Comparison of ENCODE assay signal across 25 mouse cellular contexts in genomic region chr9:42442100-42442499, GRCm38 (mm10). TPM values are rescaled to one million over a fixed set of nuclear protein-coding genes. Genes with fewer than 3 reads are reported as not detected.
"Had no signal": no experiment of that assay in that cellular context is flagged by ENCODE, and none has a peak within 500 bp of the region (broad histone marks: within the 10 kb centered on the region; RNA-seq: fewer than 3 reads in every experiment).

No protein-coding gene starts in this region.

- H3K27ac ChIP-seq: gastrocnemius, adult 2 months; heart, embryonic 10.5 days; hindbrain, embryonic 13.5 days; hindbrain, embryonic 15.5 days; hindbrain, postnatal 0 days; kidney, postnatal 0 days; limb, embryonic 13.5 days; limb, embryonic 15.5 days; liver, embryonic 12.5 days; liver, embryonic 14.5 days had no signal

- H3K9me3 ChIP-seq: heart, embryonic 10.5 days; heart, embryonic 12.5 days; hindbrain, embryonic 13.5 days; hindbrain, embryonic 15.5 days; limb, embryonic 13.5 days; limb, embryonic 15.5 days; liver, embryonic 12.5 days had no signal

- H3K4me2 ChIP-seq: heart, embryonic 12.5 days; hindbrain, embryonic 13.5 days; hindbrain, embryonic 15.5 days; limb, embryonic 13.5 days; limb, embryonic 15.5 days; liver, embryonic 12.5 days had no signal

- ATAC-seq: hindbrain, postnatal 0 days; liver, embryonic 12.5 days had no signal

- H3K4me1 ChIP-seq: limb, embryonic 13.5 days; limb, embryonic 15.5 days had no signal

- H3K9ac ChIP-seq: heart, embryonic 12.5 days; hindbrain, embryonic 13.5 days; hindbrain, embryonic 15.5 days; limb, embryonic 13.5 days; limb, embryonic 15.5 days; liver, embryonic 12.5 days; liver, embryonic 14.5 days had no signal

- H3K27me3 ChIP-seq: hindbrain, embryonic 13.5 days; hindbrain, embryonic 15.5 days; limb, embryonic 13.5 days; limb, embryonic 15.5 days; liver, embryonic 12.5 days had no signal

- H3K4me3 ChIP-seq: gastrocnemius, adult 2 months; heart, embryonic 10.5 days; heart, embryonic 12.5 days; hindbrain, embryonic 13.5 days; hindbrain, embryonic 15.5 days; limb, embryonic 13.5 days; limb, embryonic 15.5 days; liver, embryonic 12.5 days had no signal

- DNase-seq: gastrocnemius, adult 2 months; gastrocnemius, postnatal 10 days; gastrocnemius, postnatal 25 days; heart, adult 18-20 months; heart, postnatal 10 days; heart, postnatal 4 days; kidney, adult 18-20 months; kidney, adult 8-10 months; kidney, postnatal 14 days; kidney, postnatal 36 days; layer of hippocampus, adult 9-11 months; layer of hippocampus, postnatal 36 days; left cerebral cortex, postnatal 4 days had no signal

RNA-seq across cellular contexts. Expression of gene Tecta, which starts 42.4 kb away (rescaled TPM):
- polyA plus RNA-seq: heart, embryonic 14.5 days; liver, adult 2 months had no signal
